Mouse (Mus musculus) heart, adult 11 months (tissue): ENCODE measurements around the gene Znrf1.

ENCODE experiments used
- DNase-seq: peaks from one replicate; pipeline ENCODE4 v3.0.0; 2022

Gene Znrf1

DNA sequence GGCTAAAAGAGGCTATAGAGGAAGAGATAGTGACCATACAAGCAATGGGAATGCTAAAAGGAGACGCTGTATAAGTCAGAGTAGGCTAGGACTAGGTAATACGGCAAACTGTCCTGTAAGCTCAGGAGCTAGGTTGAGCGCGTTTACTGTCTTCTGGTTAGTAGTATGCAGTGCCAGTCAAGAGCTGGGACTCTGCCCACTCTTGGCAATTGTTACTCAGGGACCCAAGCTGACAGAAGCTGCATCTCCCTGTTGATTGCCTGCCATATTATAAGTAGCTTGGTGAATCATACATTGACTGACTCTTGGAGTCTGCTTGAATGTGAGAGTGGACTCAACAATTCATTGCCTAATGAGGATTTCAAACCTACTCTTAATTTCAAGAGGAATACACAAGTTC is 66.2 kb downstream of the Znrf1 start:
- peak; percentile 73 for DNase-seq

GRCm38 (mm10) chr8:111604986-111605385 is 69.1 kb downstream of the Znrf1 start:
- peak; percentile 82 for DNase-seq

DNA sequence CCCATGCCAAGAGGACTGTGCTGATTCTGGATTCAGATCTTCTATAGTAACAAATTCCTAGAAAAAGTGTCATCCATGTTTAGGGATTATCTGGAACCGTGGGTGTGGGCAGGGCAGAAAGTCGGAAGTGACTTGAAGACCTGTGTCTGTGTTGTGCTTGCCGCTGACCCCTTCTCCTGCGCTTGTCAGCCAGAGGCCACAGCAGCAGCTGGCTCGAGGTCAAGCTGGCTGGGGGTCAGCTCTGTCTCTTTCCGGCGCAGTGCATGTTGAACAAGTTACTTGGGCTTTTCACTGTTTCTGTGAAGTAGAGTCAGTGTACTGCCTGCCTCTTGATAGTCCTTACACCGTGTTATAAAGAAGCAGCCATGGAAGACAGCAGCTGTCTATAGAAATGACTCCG is 71.1 kb downstream of the Znrf1 start:
- DNase-seq: peak; percentile 87

- DNase-seq: no peak
Measured at GRCm38 (mm10) chr8:111607414-111607813, 71.5 kb downstream of the Znrf1 start.

DNA sequence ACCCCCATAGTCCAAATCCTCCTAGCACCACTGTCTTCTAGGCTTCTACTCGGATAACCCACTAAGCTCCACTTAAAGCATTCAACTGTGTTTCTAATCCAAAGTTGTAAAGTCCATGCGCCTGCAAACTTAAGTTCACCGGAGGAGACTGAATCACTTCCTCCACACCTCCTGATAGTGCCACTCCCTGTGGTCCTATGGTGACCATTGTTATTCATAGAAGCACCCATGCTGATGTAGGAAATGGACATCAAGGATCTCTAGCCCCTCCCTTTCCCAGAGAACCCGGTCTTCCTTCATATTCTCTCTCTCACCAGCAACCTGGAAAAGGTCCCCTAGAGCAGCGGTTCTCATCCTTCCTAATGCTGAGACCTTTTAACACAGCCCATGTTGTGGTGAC is 77.3 kb downstream of the Znrf1 start:
- DNase-seq: peak; percentile 91

GRCm38 (mm10) chr8:111614786-111615701 is 79.1 kb downstream of the Znrf1 start:
- DNase-seq: peak; percentile 87

GRCm38 (mm10) chr8:111617812-111618211 is 81.9 kb downstream of the Znrf1 start:
- peak; percentile 85 for DNase-seq

DNA sequence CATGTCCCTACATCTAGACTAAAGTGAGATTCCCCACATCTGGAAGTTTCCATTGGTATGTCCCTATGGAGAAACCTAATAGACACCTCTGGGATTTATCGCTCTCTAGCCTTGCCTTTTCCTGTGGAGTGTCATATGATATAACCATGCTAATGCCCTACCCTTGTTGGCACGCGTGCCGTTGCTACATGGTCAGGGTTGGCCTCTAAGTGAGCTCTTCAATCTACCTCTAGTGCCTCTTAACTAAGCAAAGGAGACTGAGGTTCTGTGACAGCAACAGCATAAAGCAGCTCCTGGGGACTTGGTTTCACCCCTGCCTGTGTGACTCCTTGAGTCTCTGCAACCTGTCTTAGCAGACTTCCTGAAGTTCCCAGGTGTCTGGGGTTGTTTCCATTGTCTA is 82.4 kb downstream of the Znrf1 start:
- peak; percentile 87 for DNase-seq

DNA sequence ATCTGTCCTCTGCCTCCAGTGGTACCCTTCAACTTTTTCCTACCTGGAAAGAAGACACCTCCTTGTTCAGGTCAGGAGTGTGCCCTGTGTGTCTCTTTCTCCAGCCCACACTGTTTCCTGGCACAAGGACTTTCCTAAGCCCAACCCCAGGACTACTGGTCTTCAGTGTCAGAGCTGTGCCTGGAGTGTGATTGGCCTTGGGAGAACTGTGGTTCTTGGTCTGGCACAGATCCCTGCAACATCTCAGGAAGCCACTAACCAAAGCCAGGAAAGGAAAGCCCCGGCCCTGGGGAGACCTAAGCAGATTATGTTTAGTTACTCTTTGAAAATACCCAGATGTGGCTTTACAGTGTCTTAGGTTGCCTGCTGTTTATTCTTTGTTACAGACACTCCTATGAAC is 84.0 kb downstream of the Znrf1 start:
- peak; percentile 98 for DNase-seq

DNA sequence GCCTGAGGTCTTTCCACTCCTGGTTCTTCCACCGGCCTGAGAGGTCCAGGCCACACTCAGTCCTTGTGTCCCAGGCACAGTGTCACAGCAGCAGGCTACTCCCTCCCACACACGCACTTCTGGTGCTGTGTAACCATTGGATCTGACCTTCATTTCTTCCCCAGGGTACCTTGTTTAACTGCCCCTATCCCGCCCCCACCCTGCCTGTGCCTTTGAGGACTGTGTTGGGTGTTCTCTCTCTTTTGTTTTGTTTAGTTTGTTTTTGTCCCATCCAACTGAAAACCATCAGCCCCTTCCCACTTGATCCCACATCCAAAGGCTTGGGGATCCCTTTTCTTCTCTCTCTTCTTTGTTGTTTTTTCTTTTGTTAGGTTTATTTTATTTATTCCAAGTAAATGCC is 86.2 kb downstream of the Znrf1 start:
- peak; percentile 87 for DNase-seq

GRCm38 (mm10) chr8:111622553-111622952 is 86.7 kb downstream of the Znrf1 start:
- peak; percentile 93 for DNase-seq

DNA sequence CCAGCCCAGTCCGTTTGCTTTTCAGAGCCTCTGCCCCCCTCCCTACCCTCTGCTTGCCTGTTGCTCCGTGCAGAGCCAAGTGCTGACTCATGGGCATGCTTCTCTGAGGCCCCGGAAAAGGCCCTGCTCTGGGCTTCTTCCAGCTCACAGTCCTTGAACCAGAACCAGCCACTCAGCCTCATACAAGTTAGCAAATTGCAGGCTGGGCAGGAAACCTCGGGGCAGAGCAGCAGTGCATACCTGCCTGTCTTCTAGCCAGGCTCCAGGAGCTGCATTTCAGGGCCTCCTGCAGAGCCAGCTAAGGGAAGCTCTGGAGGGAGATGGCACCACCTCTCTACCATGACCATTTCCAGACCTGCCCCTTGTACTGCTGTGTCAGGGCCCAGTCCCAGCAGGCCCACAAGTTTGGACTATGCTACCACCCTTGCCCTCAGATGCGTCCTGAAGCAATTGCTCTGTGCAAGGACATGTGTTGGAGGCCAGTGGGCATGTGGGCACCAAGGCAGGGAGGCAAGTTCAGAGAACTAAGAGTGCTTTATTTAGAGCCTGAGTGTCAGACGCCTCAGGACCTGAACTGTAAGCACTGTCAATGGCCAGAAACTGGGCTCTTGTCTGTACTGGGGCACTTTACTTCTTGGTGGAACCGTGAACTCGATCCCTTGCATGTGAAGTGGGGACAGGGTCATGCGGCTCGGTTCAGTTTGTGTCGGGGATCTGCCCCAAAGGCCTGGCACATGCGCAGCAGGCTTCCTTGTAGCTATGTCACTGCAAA is 88.4 kb downstream of the Znrf1 start:
- DNase-seq: peak; percentile 98

- DNase-seq: peak; percentile 99
Measured at GRCm38 (mm10) chr8:111624853-111625221, 88.9 kb downstream of the Znrf1 start.

GRCm38 (mm10) chr8:111625694-111626527 is 90.0 kb downstream of the Znrf1 start:
- DNase-seq: peak; percentile 96

DNA sequence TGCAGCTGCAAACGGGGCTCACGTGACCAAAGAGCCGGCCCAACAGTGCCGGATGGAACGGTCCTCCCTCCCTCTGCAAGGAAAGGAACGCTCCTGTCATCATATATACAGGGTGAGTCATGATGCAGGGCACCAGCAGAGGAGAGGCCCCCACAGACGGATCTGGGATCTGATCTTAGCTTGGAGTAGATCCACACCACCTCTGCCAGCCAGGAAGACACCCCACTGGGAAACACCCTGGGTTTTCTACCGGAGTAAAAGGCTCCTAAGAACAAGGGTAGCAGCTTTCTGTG is 90.6 kb downstream of the Znrf1 start:
- peak; percentile 85 for DNase-seq

DNA sequence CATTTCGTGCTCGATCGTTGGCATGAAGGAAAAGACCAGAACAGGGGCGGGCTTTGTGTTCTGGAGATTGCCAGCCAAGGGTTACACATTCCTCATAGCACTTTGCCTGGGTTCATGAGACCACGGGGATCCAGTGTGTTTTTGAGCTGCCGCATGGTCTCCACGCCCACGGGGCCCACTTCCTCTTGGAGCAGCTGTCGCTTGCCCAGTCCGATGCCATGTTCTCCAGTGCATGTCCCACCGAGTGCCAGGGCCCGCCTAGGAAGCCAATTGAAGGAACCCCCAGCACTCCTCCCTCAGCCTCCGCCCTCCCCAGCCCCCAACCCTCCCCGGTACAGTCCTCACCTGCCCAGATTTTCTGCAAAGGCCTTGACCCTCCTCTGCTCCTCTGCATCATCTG is 91.0 kb downstream of the Znrf1 start:
- peak; percentile 87 for DNase-seq

- DNase-seq: peak; percentile 86
Measured at GRCm38 (mm10) chr8:111627923-111628322, 92.0 kb downstream of the Znrf1 start.

DNA sequence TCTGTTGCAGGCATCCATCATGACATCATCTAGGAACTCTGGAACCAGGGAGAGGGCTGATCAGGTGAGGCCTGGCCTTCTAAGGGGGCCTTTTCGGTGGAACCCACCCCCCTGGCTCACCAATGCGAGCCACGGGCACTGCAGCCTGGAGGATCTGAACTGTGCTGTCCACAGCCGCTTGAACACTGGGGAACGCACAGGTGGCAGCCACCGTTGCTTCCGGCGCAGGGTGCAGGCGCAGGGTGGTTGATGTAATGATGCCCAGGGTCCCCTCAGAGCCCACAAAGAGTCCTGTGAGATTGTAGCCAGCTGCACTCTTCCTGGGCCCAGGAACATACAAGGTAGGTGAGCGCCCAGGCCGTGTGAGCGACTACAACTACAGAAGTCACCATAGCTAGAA is 92.5 kb downstream of the Znrf1 start:
- DNase-seq: peak; percentile 87

DNA sequence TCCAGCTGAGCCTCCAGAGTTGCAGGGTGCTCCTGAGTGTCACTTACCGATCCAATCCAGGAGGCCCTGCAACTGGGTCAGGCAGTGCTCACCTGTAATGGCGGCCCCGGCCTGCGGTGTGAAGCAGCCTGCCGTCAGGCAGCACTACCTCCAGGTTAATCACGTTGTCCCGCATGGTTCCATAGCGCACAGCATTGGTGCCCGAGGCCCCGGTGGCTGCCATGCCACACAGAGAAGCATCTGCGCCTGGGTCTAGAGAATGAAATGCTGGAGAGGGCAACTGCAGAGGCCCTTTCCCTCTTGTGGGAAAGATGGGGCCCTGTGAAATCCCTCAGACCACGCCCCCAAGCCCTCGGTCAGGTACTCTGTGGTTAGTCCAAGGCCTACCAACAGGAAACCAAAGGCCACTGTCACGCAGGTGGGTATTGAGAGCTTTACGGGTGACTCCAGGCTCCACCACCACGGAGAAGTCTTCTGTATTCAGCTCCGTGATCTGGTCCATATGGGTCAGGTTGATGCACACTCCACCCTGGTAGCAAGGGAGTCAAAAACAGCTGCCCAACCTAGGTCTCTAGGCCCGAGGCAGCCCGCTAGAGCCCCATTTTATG is 93.1 kb downstream of the Znrf1 start:
- peak; percentile 90 for DNase-seq

DNA sequence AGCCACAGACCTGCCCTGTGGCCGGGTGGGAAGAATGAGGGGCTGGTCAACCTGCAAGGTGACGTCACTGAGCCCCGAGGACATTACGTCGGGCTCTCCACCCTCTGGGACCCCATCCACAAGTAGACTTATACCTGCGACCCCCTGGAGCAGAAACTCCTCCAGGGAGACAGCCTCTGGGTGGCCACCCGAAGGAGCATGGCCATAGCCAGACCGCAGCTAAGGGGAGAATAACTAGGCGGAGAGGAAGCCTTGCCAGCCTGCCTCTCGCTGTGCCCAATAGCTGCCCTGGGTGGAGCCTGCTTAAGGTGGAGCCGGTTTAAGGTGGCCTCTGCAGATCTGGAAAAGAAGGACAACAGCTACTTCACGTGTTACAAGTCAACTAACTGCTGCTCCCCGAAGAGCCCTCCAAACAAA is 94.2 kb downstream of the Znrf1 start, which contains the start of gene Ldhd:
Ldhd (minus strand) TSS at position 270 of the 417 bp plus-strand sequence.
- DNase-seq: peak; percentile 97

GRCm38 (mm10) chr8:111631589-111631988 is 95.7 kb downstream of the Znrf1 start:
- DNase-seq: no peak

GRCm38 (mm10) chr8:111632976-111633375 is 97.1 kb downstream of the Znrf1 start:
- DNase-seq: no peak

- DNase-seq: peak; percentile 81
Measured at GRCm38 (mm10) chr8:111638086-111638485, 102.2 kb downstream of the Znrf1 start.
